11 mouse cellular contexts compared by ENCODE assay signal in genomic region chr3:68576948-68577347, GRCm38 (mm10).
DNase-seq lines count a peak whose midpoint lies in the region; ATAC-seq and TF ChIP-seq lines count a peak whose summit lies in the region.
"Had no signal": no experiment of that assay in that cellular context is flagged by ENCODE, and none has a peak within 500 bp of the region (broad histone marks: within the 10 kb centered on the region; RNA-seq: fewer than 3 reads in every experiment).

No protein-coding gene starts in this region.

- no peak for TF ChIP-seq POLR2A in lung, adult 2 months (IDR thresholded peaks at IDR 0.05; ENCODE audit: borderline replicate concordance, extremely low read depth, low read depth, low read length)

- 41% methylated on average over 5 of the region's 5 CpGs for WGBS in lung, embryonic 15.5 days
- WGBS in lung, adult 2 months: 78% methylated on average over 5 of the region's 5 CpGs
- WGBS in hindbrain, embryonic 13.5 days: 57% methylated on average over 5 of the region's 5 CpGs
- 52% methylated on average over 5 of the region's 5 CpGs for WGBS in neural tube, embryonic 14.5 days

- H3K36me3 ChIP-seq in lung, embryonic 15.5 days: no peaks in the 10 kb centered on the region
- no peaks in the 10 kb centered on the region for H3K36me3 ChIP-seq in hindbrain, embryonic 13.5 days
- no peaks in the 10 kb centered on the region for H3K36me3 ChIP-seq in neural tube, embryonic 14.5 days (ENCODE audit: control insufficient read depth, insufficient read depth, low read length)

- H3K9ac ChIP-seq in lung, embryonic 15.5 days: no peak overlapping the region
- H3K9ac ChIP-seq in hindbrain, embryonic 13.5 days: peak overlapping the region; percentile 64
- H3K9ac ChIP-seq in neural tube, embryonic 14.5 days (replicated peaks; ENCODE audit: low read depth, low read length): no peak overlapping the region

- H3K4me2 ChIP-seq in lung, embryonic 15.5 days: peak overlapping the region; percentile 22; the same call in 1 of the 2 replicates
- H3K4me2 ChIP-seq in hindbrain, embryonic 13.5 days: peak overlapping the region; percentile 73
- H3K4me2 ChIP-seq in neural tube, embryonic 14.5 days (ENCODE audit: low read depth, low read length): peak overlapping the region; percentile 64; the same call in 1 of the 2 replicates

- DNase-seq in gastrocnemius, adult 2 months: no peak
- no peak for DNase-seq in gastrocnemius, postnatal 36 days
- no peak for DNase-seq in lung, adult 2 months
- no peak for DNase-seq in ovary, adult 18-20 months (ENCODE audit: low spot score)
- no peak for DNase-seq in ovary, postnatal 10 days (ENCODE audit: low spot score)
- DNase-seq: adrenal gland, adult 2 months; B cell, adult 2 months had no signal

- H3K4me3 ChIP-seq in gastrocnemius, adult 2 months: no peak overlapping the region
- no peak overlapping the region for H3K4me3 ChIP-seq in lung, embryonic 15.5 days
- no peak overlapping the region for H3K4me3 ChIP-seq in lung, adult 2 months (replicated peaks; ENCODE audit: extremely low read depth, low read depth, low read length)
- H3K4me3 ChIP-seq in hindbrain, embryonic 13.5 days: peak overlapping the region; percentile 16
- H3K4me3 ChIP-seq in neural tube, embryonic 14.5 days (ENCODE audit: low read depth, low read length): no peak overlapping the region

- peak overlapping the region; percentile 6; the same call in 1 of the 2 replicates for H3K27ac ChIP-seq in gastrocnemius, adult 2 months
- H3K27ac ChIP-seq in lung, embryonic 15.5 days: peak overlapping the region; percentile 41; the same call in 1 of the 2 replicates
- peak overlapping the region; percentile 98 for H3K27ac ChIP-seq in hindbrain, embryonic 13.5 days
- peak overlapping the region; percentile 73 for H3K27ac ChIP-seq in neural tube, embryonic 14.5 days (ENCODE audit: low read depth, low read length)
- H3K27ac ChIP-seq: kidney, postnatal 0 days had no signal

- ATAC-seq in lung, embryonic 15.5 days (ENCODE audit: borderline replicate concordance, extremely low read depth, low FRiP score, low TSS enrichment): no peak
- ATAC-seq in hindbrain, embryonic 13.5 days (ENCODE audit: low FRiP score): no peak
- no peak for ATAC-seq in neural tube, embryonic 14.5 days (ENCODE audit: low read depth)

- H3K4me1 ChIP-seq in lung, embryonic 15.5 days: peaks cover 49% of the 10 kb centered on the region
- peaks cover 10% of the 10 kb centered on the region for H3K4me1 ChIP-seq in lung, adult 2 months (ENCODE audit: control insufficient read depth, insufficient read depth, low read length)
- H3K4me1 ChIP-seq in hindbrain, embryonic 13.5 days (replicated peaks): peaks cover 89% of the 10 kb centered on the region
- peaks cover 40% of the 10 kb centered on the region for H3K4me1 ChIP-seq in neural tube, embryonic 14.5 days (ENCODE audit: control insufficient read depth, insufficient read depth, low read length)

- no peaks in the 10 kb centered on the region for H3K9me3 ChIP-seq in lung, embryonic 15.5 days
- no peaks in the 10 kb centered on the region for H3K9me3 ChIP-seq in hindbrain, embryonic 13.5 days
- no peaks in the 10 kb centered on the region for H3K9me3 ChIP-seq in neural tube, embryonic 14.5 days (ENCODE audit: control insufficient read depth, low read length)

- H3K27me3 ChIP-seq in lung, embryonic 15.5 days: no peaks in the 10 kb centered on the region
- no peaks in the 10 kb centered on the region for H3K27me3 ChIP-seq in hindbrain, embryonic 13.5 days
- H3K27me3 ChIP-seq in neural tube, embryonic 14.5 days (ENCODE audit: control insufficient read depth, insufficient read depth, low read length): no peaks in the 10 kb centered on the region

- TF ChIP-seq CTCF in gastrocnemius, adult 2 months (IDR thresholded peaks at IDR 0.05): no peak
- TF ChIP-seq CTCF in lung, adult 2 months (IDR thresholded peaks at IDR 0.05; ENCODE audit: insufficient read depth, low read length): no peak

- intact Hi-C loops in gastrocnemius, adult 2 months (cut with DNase I): loop anchor here (5.0 kb wide), 1 partner anchor 35 kb away; no protein-coding TSS in a partner anchor
- intact Hi-C loops in gastrocnemius, postnatal 36 days (cut with DNase I): no loop called here

Comparison
In these comparisons a context has a peak if more than half of its experiments do, and no peak if none do; other contexts are left out.
1. H3K27ac ChIP-seq: peak in every context shown above with its lines; median percentile 98 in hindbrain, embryonic 13.5 days; 73 in neural tube, embryonic 14.5 days; 41 in lung, embryonic 15.5 days; 6 in gastrocnemius, adult 2 months.
2. H3K4me2 ChIP-seq: peak in every context shown above with its lines; median percentile 73 in hindbrain, embryonic 13.5 days; 64 in neural tube, embryonic 14.5 days; 22 in lung, embryonic 15.5 days.